Mouse (Mus musculus): Measurements from ENCODE around the gene Clec12a. TPM values are rescaled to one million over a fixed set of nuclear protein-coding genes. Genes with fewer than 3 reads are reported as not detected.
A peak's percentile ranks its signal among the peaks of the same experiment; 100 is the strongest.
"Not testable (repeated sequence)": the region's sequence is repeated elsewhere in the genome, so short reads cannot be mapped to it uniquely, and the experiment has no call there.

Clec12a gene
- 0.32 and 0.46 TPM in 2 replicates for polyA plus RNA-seq (2015; fragmentation: Nextera tagmentation; extraction: Ambion mirVana)

- not testable (repeated sequence) for H3K4me2 ChIP-seq; H3K4me1 ChIP-seq (replicated peaks); H3K4me3 ChIP-seq; H3K36me3 ChIP-seq; H3K9ac ChIP-seq; H3K9me3 ChIP-seq; H3K27me3 ChIP-seq; H3K27ac ChIP-seq (replicated peaks); ATAC-seq (ENCODE audit: low FRiP score, low read depth)
- WGBS, result 79% methylated on average over 4 of the region's 4 CpGs
These were observed at the start of gene Clec12a for GRCm38 (mm10) chr6:129342391-129342790. TSS of gene Clec12a (plus strand) at chr6:129342691.

GRCm38 (mm10) chr6:129304180-129304579 lies 38.3 kb upstream of the Clec12a start:
- no peak overlapping the region for H3K4me3 ChIP-seq
- 76% methylated on average over 1 of the region's 1 CpGs for WGBS
- no peaks in the 10 kb centered on the region for H3K27me3 ChIP-seq
- H3K4me1 ChIP-seq (replicated peaks), result no peaks in the 10 kb centered on the region
- H3K9me3 ChIP-seq, result no peaks in the 10 kb centered on the region
- H3K9ac ChIP-seq, result no peak overlapping the region
- no peaks in the 10 kb centered on the region for H3K36me3 ChIP-seq
- H3K27ac ChIP-seq (replicated peaks), result no peak overlapping the region
- no peak for ATAC-seq (ENCODE audit: low FRiP score, low read depth)
- H3K4me2 ChIP-seq, result no peak overlapping the region

GRCm38 (mm10) chr6:129312499-129312898 lies 30.0 kb upstream of the Clec12a start:
- Histone ChIP-seq H3K9ac (no peak overlapping the region), H3K4me2 (no peak overlapping the region), H3K27ac (replicated peaks) (no peak overlapping the region), H3K9me3 (no peaks in the 10 kb centered on the region), H3K4me3 (no peak overlapping the region), H3K4me1 (replicated peaks) (no peaks in the 10 kb centered on the region), H3K27me3 (no peaks in the 10 kb centered on the region), H3K36me3 (no peaks in the 10 kb centered on the region)
- no peak for ATAC-seq (ENCODE audit: low FRiP score, low read depth)
- WGBS, result 87% methylated on average over 3 of the region's 3 CpGs

- H3K4me1 ChIP-seq (replicated peaks), result no peaks in the 10 kb centered on the region
- ATAC-seq (ENCODE audit: low FRiP score, low read depth), result no peak
- H3K27me3 ChIP-seq, result no peaks in the 10 kb centered on the region
- no peak overlapping the region for H3K27ac ChIP-seq (replicated peaks)
- H3K4me3 ChIP-seq, result no peak overlapping the region
- H3K36me3 ChIP-seq, result no peaks in the 10 kb centered on the region
- no peak overlapping the region for H3K9ac ChIP-seq
- 85% methylated on average over 3 of the region's 3 CpGs for WGBS
- no peaks in the 10 kb centered on the region for H3K9me3 ChIP-seq
- H3K4me2 ChIP-seq, result no peak overlapping the region
These were observed 27.8 kb upstream of the Clec12a start for GRCm38 (mm10) chr6:129314655-129315168.

- no peak overlapping the region for H3K9ac ChIP-seq
- H3K36me3 ChIP-seq, result no peaks in the 10 kb centered on the region
- 93% methylated on average over 1 of the region's 1 CpGs for WGBS
- no peaks in the 10 kb centered on the region for H3K27me3 ChIP-seq
- H3K27ac ChIP-seq (replicated peaks), result no peak overlapping the region
- no peak overlapping the region for H3K4me2 ChIP-seq
- no peaks in the 10 kb centered on the region for H3K4me1 ChIP-seq (replicated peaks)
- no peak for ATAC-seq (ENCODE audit: low FRiP score, low read depth)
- H3K9me3 ChIP-seq, result no peaks in the 10 kb centered on the region
- H3K4me3 ChIP-seq, result no peak overlapping the region
These were observed 26.8 kb upstream of the Clec12a start for GRCm38 (mm10) chr6:129315698-129316097.

- 75% methylated on average over 2 of the region's 2 CpGs for WGBS
- Histone ChIP-seq H3K27me3 (no peaks in the 10 kb centered on the region), H3K9ac (no peak overlapping the region), H3K9me3 (no peaks in the 10 kb centered on the region), H3K36me3 (no peaks in the 10 kb centered on the region), H3K4me2 (no peak overlapping the region), H3K4me3 (no peak overlapping the region), H3K4me1 (replicated peaks) (no peaks in the 10 kb centered on the region), H3K27ac (replicated peaks) (no peak overlapping the region)
- ATAC-seq (ENCODE audit: low FRiP score, low read depth), result no peak
These were observed 26.0 kb upstream of the Clec12a start for GRCm38 (mm10) chr6:129316463-129316862.

GRCm38 (mm10) chr6:129318395-129318794 lies 24.1 kb upstream of the Clec12a start:
- no peak for ATAC-seq (ENCODE audit: low FRiP score, low read depth)
- 53% methylated on average over 1 of the region's 1 CpGs for WGBS
- Histone ChIP-seq H3K9ac (no peak overlapping the region), H3K4me3 (no peak overlapping the region), H3K36me3 (no peaks in the 10 kb centered on the region), H3K4me2 (no peak overlapping the region), H3K27ac (replicated peaks) (no peak overlapping the region), H3K4me1 (replicated peaks) (no peaks in the 10 kb centered on the region), H3K27me3 (no peaks in the 10 kb centered on the region), H3K9me3 (no peaks in the 10 kb centered on the region)

- Histone ChIP-seq H3K9me3 (no peaks in the 10 kb centered on the region), H3K36me3 (no peaks in the 10 kb centered on the region), H3K9ac (no peak overlapping the region), H3K27ac (replicated peaks) (no peak overlapping the region), H3K27me3 (no peaks in the 10 kb centered on the region), H3K4me2 (no peak overlapping the region), H3K4me1 (replicated peaks) (no peaks in the 10 kb centered on the region), H3K4me3 (no peak overlapping the region)
- 83% methylated on average over 4 of the region's 4 CpGs for WGBS
- no peak for ATAC-seq (ENCODE audit: low FRiP score, low read depth)
These were observed 23.2 kb upstream of the Clec12a start for GRCm38 (mm10) chr6:129319331-129319730.

- Histone ChIP-seq H3K9ac (no peak overlapping the region), H3K4me2 (no peak overlapping the region), H3K9me3 (no peaks in the 10 kb centered on the region), H3K27me3 (no peaks in the 10 kb centered on the region), H3K4me3 (no peak overlapping the region), H3K4me1 (replicated peaks) (no peaks in the 10 kb centered on the region), H3K27ac (replicated peaks) (no peak overlapping the region), H3K36me3 (no peaks in the 10 kb centered on the region)
- no peak for ATAC-seq (ENCODE audit: low FRiP score, low read depth)
- WGBS, result 87% methylated on average over 1 of the region's 1 CpGs
These were observed 16.5 kb upstream of the Clec12a start for GRCm38 (mm10) chr6:129326016-129326415.

GRCm38 (mm10) chr6:129326568-129327150 lies 15.8 kb upstream of the Clec12a start:
- H3K4me2 ChIP-seq, result no peak overlapping the region
- WGBS, result 68% methylated on average over 13 of the region's 13 CpGs
- no peaks in the 10 kb centered on the region for H3K9me3 ChIP-seq
- no peak for ATAC-seq (ENCODE audit: low FRiP score, low read depth)
- no peak overlapping the region for H3K9ac ChIP-seq
- H3K27ac ChIP-seq (replicated peaks), result no peak overlapping the region
- H3K4me3 ChIP-seq, result no peak overlapping the region
- no peaks in the 10 kb centered on the region for H3K4me1 ChIP-seq (replicated peaks)
- H3K27me3 ChIP-seq, result no peaks in the 10 kb centered on the region
- H3K36me3 ChIP-seq, result no peaks in the 10 kb centered on the region

- H3K27me3 ChIP-seq, result no peaks in the 10 kb centered on the region
- no peak within 1 kb of the TSS for H3K27ac ChIP-seq (replicated peaks)
- ATAC-seq (ENCODE audit: low FRiP score, low read depth), result no peak
- no peaks in the 10 kb centered on the region for H3K9me3 ChIP-seq
- H3K36me3 ChIP-seq, result no peaks in the 10 kb centered on the region
- H3K9ac ChIP-seq, result no peak within 1 kb of the TSS
- H3K4me3 ChIP-seq, result no peak within 1 kb of the TSS
- 57% methylated on average over 11 of the region's 11 CpGs for WGBS
- H3K4me1 ChIP-seq (replicated peaks), result peaks cover 3% of the 10 kb centered on the region; the same call in 1 of the 2 replicates
- no peak within 1 kb of the TSS for H3K4me2 ChIP-seq
These were observed 10.9 kb upstream of the Clec12a start, which contains the start of gene 4922502D21Rik for GRCm38 (mm10) chr6:129331610-129332009. TSS of gene 4922502D21Rik (minus strand) at chr6:129331796.

GRCm38 (mm10) chr6:129333674-129334078 lies 8.8 kb upstream of the Clec12a start:
- Histone ChIP-seq H3K4me1 (replicated peaks) (peaks cover 3% of the 10 kb centered on the region; the same call in 1 of the 2 replicates), H3K9ac (no peak overlapping the region), H3K9me3 (no peaks in the 10 kb centered on the region), H3K4me2 (peak overlapping the region; percentile 45), H3K4me3 (peak overlapping the region; percentile 17; the same call in 1 of the 2 replicates), H3K27ac (replicated peaks) (no peak overlapping the region), H3K36me3 (no peaks in the 10 kb centered on the region), H3K27me3 (no peaks in the 10 kb centered on the region)
- ATAC-seq (ENCODE audit: low FRiP score, low read depth), result peak; percentile 92
- 17% methylated on average over 11 of the region's 11 CpGs for WGBS

- H3K4me1 ChIP-seq (replicated peaks), result peaks cover 3% of the 10 kb centered on the region; the same call in 1 of the 2 replicates
- no peaks in the 10 kb centered on the region for H3K36me3 ChIP-seq
- H3K4me2 ChIP-seq, result no peak overlapping the region
- no peak overlapping the region for H3K9ac ChIP-seq
- no peak overlapping the region for H3K4me3 ChIP-seq
- H3K27ac ChIP-seq (replicated peaks), result no peak overlapping the region
- H3K9me3 ChIP-seq, result no peaks in the 10 kb centered on the region
- ATAC-seq (ENCODE audit: low FRiP score, low read depth), result no peak
- no peaks in the 10 kb centered on the region for H3K27me3 ChIP-seq
- 70% methylated on average over 1 of the region's 1 CpGs for WGBS
These were observed 4.7 kb upstream of the Clec12a start for GRCm38 (mm10) chr6:129337751-129338150.
